Mouse (Mus musculus) left cerebral cortex, adult 2 months (tissue): ENCODE data around the gene Plxnb2. TPM values are rescaled to one million over a fixed set of nuclear protein-coding genes. Genes with fewer than 3 reads are reported as not detected.
A peak's percentile ranks its signal among the peaks of the same experiment; 100 is the strongest.

Experiments used
- DNase-seq, 2 experiments: peaks; one replicate each; pipeline ENCODE4 v3.0.0; 2021 to 2022; ENCODE audit warnings: low spot score in 2 of 2, mixed read lengths in 1 of 2; ENCODE audit errors: extremely low spot score in 1 of 2
- H3K27ac ChIP-seq: fragments of 200-600 bp; 2 replicates; pipeline ENCODE4 v1.8.1; 2022
- H3K4me3 ChIP-seq: fragments of 200-600 bp; 2 replicates; pipeline ENCODE4 v1.8.1; 2022
- CTCF ChIP-seq: fragments of 200-600 bp; IDR thresholded peaks from 2 replicates; pipeline ENCODE4 v1.8.1; 2022; ENCODE audit warnings: antibody characterized with exemption, mild to moderate bottlenecking, moderate library complexity
- intact Hi-C: fragments of 180-260 bp; cut with DNase I; formaldehyde crosslinking; loops from one replicate; pipeline ENCODE4 v1.15.1; 2025
- microRNA-seq, 2 experiments: library from miRNA; unstranded; fragments of <30 nt; microRNA quantifications; one replicate each; pipeline ENCODE4 v1.2.0; 2021
- total RNA-seq, 2 experiments: library from RNA; stranded (reverse); gene quantifications; 2 replicates each; pipeline ENCODE4 v1.2.3; 2021

Gene Plxnb2
- total RNA-seq, 2 experiments from 2014 or later = 49.4 to 53.3 TPM

DNA sequence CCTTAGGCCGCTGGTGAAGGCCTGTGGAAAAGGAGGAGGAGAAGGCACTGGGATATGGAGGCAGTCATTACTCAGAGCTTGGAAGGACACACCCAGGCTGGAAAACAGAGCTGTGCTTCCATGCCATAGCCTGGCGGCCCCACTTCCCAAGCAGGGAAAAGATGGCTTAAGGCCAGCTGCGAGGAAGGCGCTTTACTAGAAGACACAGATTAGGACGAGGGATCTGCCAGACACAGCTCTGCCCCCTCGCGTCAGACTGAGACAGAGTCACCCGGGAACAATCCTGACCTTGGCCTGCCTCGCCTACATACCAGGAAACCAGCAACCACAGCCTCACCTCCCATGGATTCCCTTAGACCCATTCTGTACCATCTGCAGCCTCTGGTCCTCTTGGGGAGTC is 70.4 kb downstream of the Plxnb2 start:
- no peak overlapping the region for H3K4me3 ChIP-seq
- DNase-seq = no peak
- no peak; the same call in 1 of the 2 replicates for TF ChIP-seq CTCF
- no peak overlapping the region for H3K27ac ChIP-seq
- intact Hi-C loops = no loop called here

- no peak overlapping the region for H3K4me3 ChIP-seq
- no peak for DNase-seq
- peak overlapping the region; percentile 34; the same call in 1 of the 2 replicates for H3K27ac ChIP-seq
- intact Hi-C loops = loop anchor here (5.0 kb wide), 1 partner anchor 175 kb away; no protein-coding TSS in a partner anchor
- no peak for TF ChIP-seq CTCF
These were observed 73.6 kb downstream of the Plxnb2 start for GRCm38 (mm10) chr15:89106976-89107375.

DNA sequence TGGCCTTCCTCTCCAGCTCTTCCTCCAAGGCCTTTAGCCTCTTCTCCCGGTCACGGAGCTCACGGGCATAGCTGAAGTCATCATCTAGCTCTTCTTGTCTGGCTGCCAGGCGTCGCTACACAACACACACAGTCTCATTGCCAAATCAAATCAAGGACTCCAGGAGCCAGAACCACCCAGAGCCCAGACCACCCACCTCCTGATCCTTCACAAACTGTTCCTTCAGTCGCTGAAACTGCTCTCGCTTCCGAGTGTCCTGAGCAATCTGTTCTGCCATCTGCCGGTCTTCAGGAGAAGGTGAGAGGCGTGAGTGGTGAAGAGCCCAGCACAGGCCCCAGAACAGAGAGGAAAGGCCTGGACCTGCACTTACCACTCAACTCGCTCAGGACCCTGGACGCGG is 74.5 kb downstream of the Plxnb2 start:
- intact Hi-C loops = loop anchor here (5.0 kb wide), 1 partner anchor 174 kb away; no protein-coding TSS in a partner anchor
- no peak overlapping the region for H3K4me3 ChIP-seq
- TF ChIP-seq CTCF = peak; percentile 16; the same call in 1 of the 2 replicates
- DNase-seq = peak in 1 of 2 experiments; percentile 57
- peak overlapping the region; percentile 50; the same call in 1 of the 2 replicates for H3K27ac ChIP-seq

Small RNAs within 50 kb of the gene (microRNA-seq; reads per million reads assigned to microRNA genes)
- gene Mir6958 = 2.9 to 4.5 reads per million in 2 experiments
- gene Mir7118 = 0.72 to 0.73 reads per million in 2 experiments

Other genes starting within 250 kb of the Plxnb2 start
- gene Ttll8, start 226.4 kb downstream of the Plxnb2 start, total RNA-seq = 1 to 10 TPM; 1.2 to 2.4 TPM
- gene Mlc1, start 201.8 kb downstream of the Plxnb2 start, total RNA-seq = 100 to 1,000 TPM; 107 TPM
- gene Mov10l1, start 197.9 kb downstream of the Plxnb2 start, total RNA-seq = not detected
- 100 to 1,000 TPM in 1 of 2 experiments, 10 to 100 TPM in 1; 99.1 to 121 TPM for gene Panx2, start 121.1 kb downstream of the Plxnb2 start, total RNA-seq
- 10 to 100 TPM; 17.5 to 20.5 TPM for gene Trabd, start 105.7 kb downstream of the Plxnb2 start, total RNA-seq
- gene Selenoo, start 91.7 kb downstream of the Plxnb2 start, total RNA-seq = 10 to 100 TPM; 21.1 to 21.3 TPM
- 10 to 100 TPM; 34.7 to 35.3 TPM for gene Tubgcp6, start 57.7 kb downstream of the Plxnb2 start, total RNA-seq
- 10 to 100 TPM; 16.8 to 17.3 TPM for gene Hdac10, start 52.1 kb downstream of the Plxnb2 start, total RNA-seq
- gene Mapk12, start 40.1 kb downstream of the Plxnb2 start, total RNA-seq = 1 to 10 TPM; 8.3 to 9.3 TPM
- gene Mapk11, start 31.2 kb downstream of the Plxnb2 start, total RNA-seq = 10 to 100 TPM; 61.8 to 63.5 TPM
- gene Dennd6b, start 15.7 kb upstream of the Plxnb2 start, total RNA-seq = 10 to 100 TPM; 52.2 to 53.9 TPM
- gene Ppp6r2, start 30.8 kb upstream of the Plxnb2 start, total RNA-seq = 100 to 1,000 TPM; 161 to 171 TPM
- gene Sbf1, start 134.5 kb upstream of the Plxnb2 start, total RNA-seq = 100 to 1,000 TPM; 244 to 245 TPM
- gene Adm2, start 141.9 kb upstream of the Plxnb2 start, total RNA-seq = not detected
- gene Miox, start 153.6 kb upstream of the Plxnb2 start, total RNA-seq = not detected
- gene Lmf2, start 174.9 kb upstream of the Plxnb2 start, total RNA-seq = 10 to 100 TPM; 18.8 to 19.8 TPM
- gene Ncaph2, start 174.9 kb upstream of the Plxnb2 start, total RNA-seq = 100 to 1,000 TPM; 108 TPM
- 10 to 100 TPM; 28.5 to 29.1 TPM for gene Sco2, start 193.1 kb upstream of the Plxnb2 start, total RNA-seq
- gene Tymp, start 196.3 kb upstream of the Plxnb2 start, total RNA-seq = 1 to 10 TPM in 1 of 2 experiments, under 1 TPM in 1; 0.77 to 2.1 TPM
- gene Odf3b, start 198.5 kb upstream of the Plxnb2 start, total RNA-seq = 1 to 10 TPM; 1.1 to 1.8 TPM
- under 1 TPM; 0.35 to 0.72 TPM for gene Klhdc7b, start 204.1 kb upstream of the Plxnb2 start, total RNA-seq
- not detected for gene Syce3, start 229.7 kb upstream of the Plxnb2 start, total RNA-seq
- gene Cpt1b, start 245.1 kb upstream of the Plxnb2 start, total RNA-seq = 1 to 10 TPM; 2.3 to 3.0 TPM
- 1 to 10 TPM; 2.2 to 2.7 TPM for gene C730034F03Rik, start 248.8 kb upstream of the Plxnb2 start, total RNA-seq
- not detected for gene Gm44502, start 248.9 kb upstream of the Plxnb2 start, total RNA-seq
- 10 to 100 TPM; 42.5 to 45.2 TPM for gene Chkb, start 249.1 kb upstream of the Plxnb2 start, total RNA-seq